Mouse (Mus musculus) liver, adult 2 months (tissue): ENCODE measurements around the gene Uxs1. TPM values are rescaled to one million over a fixed set of nuclear protein-coding genes. Genes with fewer than 3 reads are reported as not detected.

Source experiments
- DNase-seq: peaks from one replicate; pipeline ENCODE4 v3.0.0-alpha.2; 2011; ENCODE audit warnings: low read depth, low spot score; ENCODE audit errors: extremely low read depth
- H3K27ac ChIP-seq: fragments of 200-500 bp; replicated peaks from 2 replicates; pipeline ENCODE4 v1.5.1; 2012; ENCODE audit warnings: low read depth, mild to moderate bottlenecking, control low read depth, inconsistent platforms, low read length; ENCODE audit not compliant: insufficient read depth
- H3K27me3 ChIP-seq: fragments of 200-500 bp; 2 replicates; pipeline ENCODE4 v1.6.1; 2012; ENCODE audit warnings: mild to moderate bottlenecking, moderate library complexity, low read length, inconsistent platforms; ENCODE audit not compliant: control insufficient read depth, insufficient read depth
- H3K36me3 ChIP-seq: fragments of 200-500 bp; 2 replicates; pipeline ENCODE4 v1.6.1; 2012; ENCODE audit warnings: low read length, inconsistent platforms; ENCODE audit not compliant: control insufficient read depth, insufficient read depth
- H3K4me1 ChIP-seq: fragments of 200-500 bp; 2 replicates; pipeline ENCODE4 v1.6.1; 2011; ENCODE audit warnings: low read length; ENCODE audit not compliant: control insufficient read depth, insufficient read depth
- H3K4me3 ChIP-seq: fragments of 200-500 bp; 2 replicates; pipeline ENCODE4 v1.5.1; 2011; ENCODE audit warnings: low read depth, mild to moderate bottlenecking, control low read depth, low read length, moderate library complexity; ENCODE audit not compliant: insufficient read depth
- H3K79me2 ChIP-seq: fragments of 200-500 bp; 2 replicates; pipeline ENCODE4 v1.6.1; 2012; ENCODE audit warnings: inconsistent platforms, mild to moderate bottlenecking, low read length, moderate library complexity; ENCODE audit not compliant: control insufficient read depth, insufficient read depth
- H3K9ac ChIP-seq: fragments of 200-500 bp; 2 replicates; pipeline ENCODE4 v1.6.1; 2012; ENCODE audit warnings: low read depth, mild to moderate bottlenecking, control low read depth, inconsistent platforms, low read length
- CTCF ChIP-seq: fragments of 200-500 bp; IDR thresholded peaks from 2 replicates; pipeline ENCODE4 v1.5.1; 2011; ENCODE audit warnings: low read depth, low read length, control low read depth
- POLR2A ChIP-seq: fragments of 200-500 bp; IDR thresholded peaks from 2 replicates; pipeline ENCODE4 v1.6.1; 2011; ENCODE audit warnings: low read length, control low read depth; ENCODE audit not compliant: insufficient read depth; ENCODE audit errors: extremely low read depth
- WGBS: fragments of 180-500 bp; shearing (Covaris S2); methylation state at CpG from one replicate; pipeline ENCODE4 v1.1.7; 2018; 5-methylcytosine and 5-hydroxymethylcytosine counted together
- polyA plus RNA-seq: library from polyadenylated mRNA; depleted of rRNA; stranded (reverse); fragments of >200 nt; gene quantifications from 2 replicates; pipeline ENCODE4 v1.2.3, GENCODE M21; 2012
- total RNA-seq: library from RNA; depleted of rRNA; stranded (reverse); fragments of >200 nt; gene quantifications from 2 replicates; pipeline ENCODE4 v1.2.3, GENCODE M21; 2014

Uxs1 gene
- total and polyA plus RNA-seq, 2 experiments, result 6.7 to 8.9 TPM

DNA sequence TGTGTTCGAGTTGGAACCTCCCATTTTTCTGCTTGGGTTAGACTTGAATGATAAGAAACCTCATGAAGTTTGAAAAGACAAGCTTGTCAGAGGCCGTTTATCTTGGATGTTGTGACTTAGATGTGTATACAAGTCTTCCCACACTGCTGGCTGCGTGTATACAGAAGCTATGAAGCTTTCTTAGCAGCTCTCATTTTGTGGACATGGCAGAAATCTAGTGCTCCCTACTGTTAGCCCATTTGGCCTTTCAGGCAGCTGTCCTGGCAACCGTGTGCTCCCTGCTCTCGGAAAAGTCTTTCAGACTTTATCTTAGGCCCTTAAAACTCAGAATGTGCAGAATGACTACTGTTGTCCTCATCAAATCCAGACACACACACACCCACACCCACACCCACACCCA is 31.4 kb upstream of the Uxs1 start:
- Histone ChIP-seq H3K79me2 (no peaks in the 10 kb centered on the region), H3K27me3 (no peaks in the 10 kb centered on the region), H3K9ac (no peak overlapping the region), H3K4me3 (no peak overlapping the region), H3K27ac (no peak overlapping the region), H3K4me1 (no peaks in the 10 kb centered on the region), H3K36me3 (no peaks in the 10 kb centered on the region)
- DNase-seq, result no peak
- TF ChIP-seq POLR2A (no peak), CTCF (no peak)
- WGBS, result 82% methylated on average over 5 of the region's 5 CpGs

- Histone ChIP-seq H3K79me2 (no peaks in the 10 kb centered on the region), H3K36me3 (no peaks in the 10 kb centered on the region), H3K27me3 (no peaks in the 10 kb centered on the region), H3K9ac (no peak overlapping the region), H3K4me3 (no peak overlapping the region), H3K4me1 (no peaks in the 10 kb centered on the region), H3K27ac (no peak overlapping the region)
- 18% methylated on average over 1 of the region's 1 CpGs for WGBS
- peak; percentile 10 for DNase-seq
- TF ChIP-seq CTCF (no peak), POLR2A (no peak)
Measured at GRCm38 (mm10) chr1:43857656-43858055, 30.1 kb upstream of the Uxs1 start.

DNA sequence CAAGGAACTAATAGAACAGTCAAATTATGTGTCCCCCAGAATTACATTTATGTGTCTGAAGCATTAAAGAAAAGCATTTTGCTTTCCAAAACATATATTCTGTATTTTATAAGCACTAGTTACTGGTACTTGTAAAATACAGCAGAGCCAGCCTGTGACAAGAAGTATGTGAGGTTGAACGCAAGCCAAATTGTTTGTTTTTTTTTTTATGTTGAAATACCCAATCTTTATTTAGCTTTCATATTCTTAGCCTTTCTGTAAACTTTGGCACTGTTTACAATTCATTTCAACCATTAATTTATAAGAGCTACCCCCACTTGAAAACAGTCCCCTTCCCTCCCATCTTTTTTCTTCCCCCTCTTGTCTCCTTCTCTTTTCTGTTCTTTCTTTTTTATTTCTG is 28.0 kb upstream of the Uxs1 start:
- H3K4me1 ChIP-seq, result no peaks in the 10 kb centered on the region
- TF ChIP-seq POLR2A, result no peak
- TF ChIP-seq CTCF, result no peak
- H3K27ac ChIP-seq, result no peak overlapping the region
- DNase-seq, result peak; percentile 23
- no peaks in the 10 kb centered on the region for H3K27me3 ChIP-seq
- no peak overlapping the region for H3K4me3 ChIP-seq
- no peak overlapping the region for H3K9ac ChIP-seq
- 31% methylated on average over 1 of the region's 1 CpGs for WGBS
- H3K36me3 ChIP-seq, result no peaks in the 10 kb centered on the region
- H3K79me2 ChIP-seq, result no peaks in the 10 kb centered on the region

GRCm38 (mm10) chr1:43843398-43843797 is 15.8 kb upstream of the Uxs1 start:
- TF ChIP-seq CTCF, result no peak
- TF ChIP-seq POLR2A, result no peak
- WGBS, result 93% methylated on average over 2 of the region's 2 CpGs
- Histone ChIP-seq H3K36me3 (no peaks in the 10 kb centered on the region), H3K27ac (no peak overlapping the region), H3K9ac (no peak overlapping the region), H3K79me2 (no peaks in the 10 kb centered on the region), H3K4me3 (no peak overlapping the region), H3K4me1 (no peaks in the 10 kb centered on the region), H3K27me3 (no peaks in the 10 kb centered on the region)
- DNase-seq, result no peak

- TF ChIP-seq POLR2A (no peak), CTCF (no peak)
- H3K9ac ChIP-seq, result no peak overlapping the region
- DNase-seq, result no peak
- 90% methylated on average over 1 of the region's 1 CpGs for WGBS
- no peaks in the 10 kb centered on the region for H3K27me3 ChIP-seq
- no peak overlapping the region for H3K4me3 ChIP-seq
- H3K4me1 ChIP-seq, result no peaks in the 10 kb centered on the region
- H3K36me3 ChIP-seq, result no peaks in the 10 kb centered on the region
- H3K79me2 ChIP-seq, result no peaks in the 10 kb centered on the region
- H3K27ac ChIP-seq, result no peak overlapping the region
Measured at GRCm38 (mm10) chr1:43837236-43837635, 9.6 kb upstream of the Uxs1 start.

DNA sequence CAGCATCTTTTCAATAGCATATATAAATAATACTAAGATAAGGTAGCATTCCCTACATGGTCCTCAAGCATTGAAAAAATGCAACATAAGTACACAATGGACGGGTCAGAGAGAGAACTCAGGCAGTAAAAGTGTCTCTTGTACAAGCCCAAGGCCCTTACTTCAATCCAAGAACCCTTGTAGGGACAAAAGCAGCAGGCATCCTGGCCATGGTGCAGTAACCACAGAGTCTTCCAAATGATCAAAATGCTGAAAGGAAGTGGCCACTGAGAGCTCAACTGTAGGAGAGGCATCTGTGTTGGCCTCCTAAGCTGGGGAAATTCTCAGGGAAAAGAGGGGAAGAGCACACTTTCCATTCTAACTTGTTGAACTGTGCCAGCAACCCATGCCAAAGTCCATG is 2.5 kb upstream of the Uxs1 start:
- TF ChIP-seq CTCF, result no peak
- TF ChIP-seq POLR2A, result no peak
- H3K27ac ChIP-seq, result no peak overlapping the region
- H3K79me2 ChIP-seq, result peaks cover 5% of the 10 kb centered on the region; the same call in 1 of the 2 replicates
- H3K27me3 ChIP-seq, result no peaks in the 10 kb centered on the region
- 0 out of 2 replicates have a peak, but pooled peaks cover 2% of the 10 kb centered on the region for H3K4me1 ChIP-seq
- H3K36me3 ChIP-seq, result no peaks in the 10 kb centered on the region
- DNase-seq, result no peak
- WGBS, result 85% methylated on average over 1 of the region's 1 CpGs
- no peak overlapping the region for H3K9ac ChIP-seq
- H3K4me3 ChIP-seq, result no peak overlapping the region
